Mouse (Mus musculus): ENCODE measurements around the gene Polr2f. TPM values are rescaled to one million over a fixed set of nuclear protein-coding genes. Genes with fewer than 3 reads are reported as not detected.

Gene Polr2f
- polyA plus RNA-seq, 1 experiment: 166 TPM

DNA sequence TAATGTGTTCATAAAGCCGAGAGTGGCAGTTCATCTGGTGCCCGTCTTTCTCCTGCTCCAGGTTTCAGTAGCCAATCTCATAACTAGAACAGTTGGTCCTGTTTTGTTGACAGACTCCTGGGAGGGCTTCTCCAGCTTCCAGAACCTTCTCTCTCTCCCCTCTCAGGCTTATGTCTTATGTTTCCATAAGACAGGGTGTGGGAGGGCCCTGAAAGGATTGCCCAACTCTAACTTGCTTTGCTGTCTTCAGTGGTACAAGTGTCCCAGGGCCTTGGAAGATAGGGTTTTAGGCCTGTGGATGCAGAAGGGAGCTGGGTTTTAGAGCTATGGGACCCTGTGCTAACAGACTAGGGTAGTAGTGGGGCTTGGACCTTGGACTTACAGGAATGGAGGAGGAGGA is 30.3 kb upstream of the Polr2f start:
- no peak overlapping the region for H3K27ac ChIP-seq (ENCODE audit: insufficient read depth, low read length)
- H3K4me1 ChIP-seq (ENCODE audit: control insufficient read depth, insufficient read depth, low read length): peaks cover 1% of the 10 kb centered on the region
- H3K4me3 ChIP-seq (ENCODE audit: low read depth, low read length): no peak overlapping the region
- TF ChIP-seq CTCF (IDR thresholded peaks at IDR 0.05; ENCODE audit: low read depth, low read length) (no peak), POLR2A (IDR thresholded peaks at IDR 0.05; ENCODE audit: insufficient read depth, low read length) (no peak), EP300 (IDR thresholded peaks at IDR 0.05; ENCODE audit: insufficient read depth, low read depth, low read length) (no peak)
- H3K9ac ChIP-seq (ENCODE audit: low read depth, poor library complexity, severe bottlenecking): no peak overlapping the region
- no peaks in the 10 kb centered on the region for H3K9me3 ChIP-seq (replicated peaks; ENCODE audit: control insufficient read depth, insufficient read depth, low read length, poor library complexity, severe bottlenecking)
- no peaks in the 10 kb centered on the region for H3K27me3 ChIP-seq (ENCODE audit: control insufficient read depth, insufficient read depth, low read length, poor library complexity, severe bottlenecking)
- H3K36me3 ChIP-seq (ENCODE audit: control insufficient read depth, insufficient read depth, low read length, poor library complexity, severe bottlenecking): no peaks in the 10 kb centered on the region

GRCm38 (mm10) chr15:79111774-79112173 is 29.0 kb upstream of the Polr2f start:
- Histone ChIP-seq H3K4me1 (ENCODE audit: control insufficient read depth, insufficient read depth, low read length) (peaks cover 2% of the 10 kb centered on the region), H3K27me3 (ENCODE audit: control insufficient read depth, insufficient read depth, low read length, poor library complexity, severe bottlenecking) (no peaks in the 10 kb centered on the region), H3K9me3 (replicated peaks; ENCODE audit: control insufficient read depth, insufficient read depth, low read length, poor library complexity, severe bottlenecking) (no peaks in the 10 kb centered on the region), H3K27ac (ENCODE audit: insufficient read depth, low read length) (no peak overlapping the region), H3K9ac (ENCODE audit: low read depth, poor library complexity, severe bottlenecking) (no peak overlapping the region), H3K36me3 (ENCODE audit: control insufficient read depth, insufficient read depth, low read length, poor library complexity, severe bottlenecking) (no peaks in the 10 kb centered on the region), H3K4me3 (ENCODE audit: low read depth, low read length) (no peak overlapping the region)
- TF ChIP-seq POLR2A (IDR thresholded peaks at IDR 0.05; ENCODE audit: insufficient read depth, low read length) (no peak), EP300 (IDR thresholded peaks at IDR 0.05; ENCODE audit: insufficient read depth, low read depth, low read length) (no peak), CTCF (IDR thresholded peaks at IDR 0.05; ENCODE audit: low read depth, low read length) (no peak)

DNA sequence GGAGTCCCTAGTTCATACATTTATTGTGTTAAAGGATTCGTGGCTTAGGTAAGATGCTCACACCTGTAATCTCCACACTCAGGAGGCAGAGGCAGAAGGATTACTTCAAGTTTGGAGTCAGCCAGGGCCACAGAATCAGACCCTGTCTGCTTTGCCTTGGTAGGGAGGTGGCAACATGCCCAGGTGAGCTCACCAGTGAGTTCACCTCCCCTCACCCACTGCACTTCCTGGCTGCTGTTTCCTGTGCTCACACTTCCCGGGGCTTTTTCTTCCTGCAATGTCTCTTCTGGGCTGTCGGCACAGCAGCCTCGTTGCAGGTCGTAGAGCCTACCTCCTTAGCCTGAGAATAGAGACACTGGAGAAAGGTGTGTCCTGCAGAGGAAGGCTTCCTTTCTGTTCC is 25.5 kb upstream of the Polr2f start:
- Histone ChIP-seq H3K9me3 (replicated peaks; ENCODE audit: control insufficient read depth, insufficient read depth, low read length, poor library complexity, severe bottlenecking) (no peaks in the 10 kb centered on the region), H3K27ac (ENCODE audit: insufficient read depth, low read length) (no peak overlapping the region), H3K27me3 (ENCODE audit: control insufficient read depth, insufficient read depth, low read length, poor library complexity, severe bottlenecking) (no peaks in the 10 kb centered on the region), H3K9ac (ENCODE audit: low read depth, poor library complexity, severe bottlenecking) (no peak overlapping the region), H3K36me3 (ENCODE audit: control insufficient read depth, insufficient read depth, low read length, poor library complexity, severe bottlenecking) (no peaks in the 10 kb centered on the region), H3K4me3 (ENCODE audit: low read depth, low read length) (no peak overlapping the region), H3K4me1 (ENCODE audit: control insufficient read depth, insufficient read depth, low read length) (peaks cover 2% of the 10 kb centered on the region)
- TF ChIP-seq CTCF (IDR thresholded peaks at IDR 0.05; ENCODE audit: low read depth, low read length): no peak
- TF ChIP-seq POLR2A (IDR thresholded peaks at IDR 0.05; ENCODE audit: insufficient read depth, low read length): no peak
- no peak for TF ChIP-seq EP300 (IDR thresholded peaks at IDR 0.05; ENCODE audit: insufficient read depth, low read depth, low read length)

DNA sequence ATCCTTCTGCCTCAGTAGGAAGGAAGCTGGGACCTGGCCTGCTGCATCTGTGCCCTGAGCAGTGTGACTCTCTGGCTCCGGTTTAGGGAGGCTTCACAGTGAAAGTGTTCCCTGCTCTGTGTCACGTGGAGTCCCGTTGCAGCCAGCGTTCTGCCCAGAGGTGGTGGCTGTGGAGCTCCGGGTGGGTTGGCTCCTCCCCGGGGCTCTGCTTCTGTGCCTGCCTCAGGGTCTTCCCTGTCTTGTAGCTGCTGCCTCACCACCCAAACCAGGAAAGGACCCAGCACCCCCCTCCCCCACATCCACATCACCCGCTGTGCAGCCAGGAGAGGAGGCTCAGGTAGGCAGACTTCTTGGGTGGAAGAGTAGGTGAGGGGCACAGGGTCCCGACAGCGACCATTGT is 21.3 kb upstream of the Polr2f start:
- H3K9ac ChIP-seq (ENCODE audit: low read depth, poor library complexity, severe bottlenecking): no peak overlapping the region
- no peaks in the 10 kb centered on the region for H3K36me3 ChIP-seq (ENCODE audit: control insufficient read depth, insufficient read depth, low read length, poor library complexity, severe bottlenecking)
- TF ChIP-seq CTCF (IDR thresholded peaks at IDR 0.05; ENCODE audit: low read depth, low read length): no peak
- no peak for TF ChIP-seq POLR2A (IDR thresholded peaks at IDR 0.05; ENCODE audit: insufficient read depth, low read length)
- TF ChIP-seq EP300 (IDR thresholded peaks at IDR 0.05; ENCODE audit: insufficient read depth, low read depth, low read length): no peak
- no peaks in the 10 kb centered on the region for H3K27me3 ChIP-seq (ENCODE audit: control insufficient read depth, insufficient read depth, low read length, poor library complexity, severe bottlenecking)
- no peak overlapping the region for H3K27ac ChIP-seq (ENCODE audit: insufficient read depth, low read length)
- peaks cover 2% of the 10 kb centered on the region for H3K4me1 ChIP-seq (ENCODE audit: control insufficient read depth, insufficient read depth, low read length)
- H3K9me3 ChIP-seq (replicated peaks; ENCODE audit: control insufficient read depth, insufficient read depth, low read length, poor library complexity, severe bottlenecking): no peaks in the 10 kb centered on the region
- H3K4me3 ChIP-seq (ENCODE audit: low read depth, low read length): no peak overlapping the region

DNA sequence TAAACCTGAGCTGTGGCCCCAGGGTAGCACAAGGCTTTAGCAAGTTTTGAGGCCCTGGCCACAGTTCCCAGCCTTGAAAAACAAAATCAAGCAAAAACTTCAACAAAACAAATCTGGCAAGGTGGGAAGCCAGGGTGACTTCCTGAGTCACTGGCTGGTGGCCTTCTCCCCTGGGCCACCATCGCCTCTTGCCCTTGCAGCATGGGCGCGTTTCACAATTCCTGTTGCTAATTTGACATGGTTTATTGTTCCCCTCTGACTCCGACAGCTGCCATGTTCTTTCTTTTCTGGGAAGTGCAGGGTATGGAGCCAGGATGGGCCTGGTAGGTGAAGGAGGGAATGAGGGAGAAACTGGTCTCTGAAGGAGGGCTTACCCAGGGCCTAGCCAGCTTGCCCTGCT is 18.7 kb upstream of the Polr2f start:
- TF ChIP-seq POLR2A (IDR thresholded peaks at IDR 0.05; ENCODE audit: insufficient read depth, low read length) (no peak), EP300 (IDR thresholded peaks at IDR 0.05; ENCODE audit: insufficient read depth, low read depth, low read length) (no peak), CTCF (IDR thresholded peaks at IDR 0.05; ENCODE audit: low read depth, low read length) (no peak)
- Histone ChIP-seq H3K27ac (ENCODE audit: insufficient read depth, low read length) (no peak overlapping the region), H3K9ac (ENCODE audit: low read depth, poor library complexity, severe bottlenecking) (no peak overlapping the region), H3K9me3 (replicated peaks; ENCODE audit: control insufficient read depth, insufficient read depth, low read length, poor library complexity, severe bottlenecking) (no peaks in the 10 kb centered on the region), H3K4me3 (ENCODE audit: low read depth, low read length) (no peak overlapping the region), H3K4me1 (ENCODE audit: control insufficient read depth, insufficient read depth, low read length) (no peaks in the 10 kb centered on the region), H3K36me3 (ENCODE audit: control insufficient read depth, insufficient read depth, low read length, poor library complexity, severe bottlenecking) (no peaks in the 10 kb centered on the region), H3K27me3 (ENCODE audit: control insufficient read depth, insufficient read depth, low read length, poor library complexity, severe bottlenecking) (no peaks in the 10 kb centered on the region)

DNA sequence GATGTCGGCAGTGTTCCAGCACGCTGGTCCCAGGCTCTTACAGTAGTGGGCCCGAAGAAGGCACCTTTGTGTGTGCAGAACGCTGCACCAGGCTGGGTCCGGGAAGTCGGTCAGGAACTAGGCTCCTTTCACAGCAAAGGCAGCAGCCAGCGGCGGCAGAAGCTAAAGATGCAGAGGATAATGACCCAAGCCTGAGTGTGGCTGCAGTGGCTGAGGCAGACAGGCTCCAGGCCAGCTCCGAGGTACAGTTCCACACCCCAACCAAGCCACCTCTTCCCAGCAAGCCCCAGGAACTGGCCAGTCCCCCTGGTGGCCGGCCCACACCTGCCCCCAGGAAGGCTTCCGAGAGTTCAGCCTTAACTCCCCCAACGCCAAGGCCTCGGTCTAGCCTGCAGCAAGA is 18.3 kb upstream of the Polr2f start:
- H3K4me3 ChIP-seq (ENCODE audit: low read depth, low read length): no peak overlapping the region
- no peak overlapping the region for H3K9ac ChIP-seq (ENCODE audit: low read depth, poor library complexity, severe bottlenecking)
- no peaks in the 10 kb centered on the region for H3K9me3 ChIP-seq (replicated peaks; ENCODE audit: control insufficient read depth, insufficient read depth, low read length, poor library complexity, severe bottlenecking)
- no peak overlapping the region for H3K27ac ChIP-seq (ENCODE audit: insufficient read depth, low read length)
- no peak for TF ChIP-seq CTCF (IDR thresholded peaks at IDR 0.05; ENCODE audit: low read depth, low read length)
- no peak for TF ChIP-seq POLR2A (IDR thresholded peaks at IDR 0.05; ENCODE audit: insufficient read depth, low read length)
- no peak for TF ChIP-seq EP300 (IDR thresholded peaks at IDR 0.05; ENCODE audit: insufficient read depth, low read depth, low read length)
- H3K27me3 ChIP-seq (ENCODE audit: control insufficient read depth, insufficient read depth, low read length, poor library complexity, severe bottlenecking): no peaks in the 10 kb centered on the region
- no peaks in the 10 kb centered on the region for H3K4me1 ChIP-seq (ENCODE audit: control insufficient read depth, insufficient read depth, low read length)
- no peaks in the 10 kb centered on the region for H3K36me3 ChIP-seq (ENCODE audit: control insufficient read depth, insufficient read depth, low read length, poor library complexity, severe bottlenecking)
